Mouse (Mus musculus): Measurements from ENCODE around the gene Bbx.
A peak's percentile ranks its signal among the peaks of the same experiment; 100 is the strongest.

Gene Bbx

GRCm38 (mm10) chr16:50398564-50398963, 33.6 kb downstream of the Bbx start:
- no peak for DNase-seq

- DNase-seq = no peak
Measured at GRCm38 (mm10) chr16:50395928-50396612, 36.1 kb downstream of the Bbx start.

GRCm38 (mm10) chr16:50388499-50388898, 43.7 kb downstream of the Bbx start:
- DNase-seq = no peak

GRCm38 (mm10) chr16:50383541-50383940, 48.6 kb downstream of the Bbx start:
- no peak for DNase-seq

DNA sequence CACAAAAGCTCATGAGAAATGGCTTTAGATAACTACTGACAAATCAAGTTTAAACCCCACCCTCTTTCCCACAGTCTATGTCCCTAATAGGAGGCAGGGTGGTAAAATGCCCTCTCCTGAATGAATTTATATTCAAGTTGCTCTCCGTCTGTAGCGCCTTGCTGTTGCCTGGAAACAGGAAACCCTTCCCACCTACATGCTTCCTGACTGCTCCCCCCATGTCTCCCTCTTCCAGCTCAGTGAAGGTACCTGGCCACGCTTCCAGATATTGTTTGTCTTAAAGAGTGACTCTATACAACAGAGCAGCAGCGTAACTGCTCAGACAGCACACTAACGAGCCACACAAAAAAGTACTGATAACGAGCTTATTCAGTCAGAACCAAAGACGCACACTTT, 50.8 kb downstream of the Bbx start:
- no peak for DNase-seq

DNA sequence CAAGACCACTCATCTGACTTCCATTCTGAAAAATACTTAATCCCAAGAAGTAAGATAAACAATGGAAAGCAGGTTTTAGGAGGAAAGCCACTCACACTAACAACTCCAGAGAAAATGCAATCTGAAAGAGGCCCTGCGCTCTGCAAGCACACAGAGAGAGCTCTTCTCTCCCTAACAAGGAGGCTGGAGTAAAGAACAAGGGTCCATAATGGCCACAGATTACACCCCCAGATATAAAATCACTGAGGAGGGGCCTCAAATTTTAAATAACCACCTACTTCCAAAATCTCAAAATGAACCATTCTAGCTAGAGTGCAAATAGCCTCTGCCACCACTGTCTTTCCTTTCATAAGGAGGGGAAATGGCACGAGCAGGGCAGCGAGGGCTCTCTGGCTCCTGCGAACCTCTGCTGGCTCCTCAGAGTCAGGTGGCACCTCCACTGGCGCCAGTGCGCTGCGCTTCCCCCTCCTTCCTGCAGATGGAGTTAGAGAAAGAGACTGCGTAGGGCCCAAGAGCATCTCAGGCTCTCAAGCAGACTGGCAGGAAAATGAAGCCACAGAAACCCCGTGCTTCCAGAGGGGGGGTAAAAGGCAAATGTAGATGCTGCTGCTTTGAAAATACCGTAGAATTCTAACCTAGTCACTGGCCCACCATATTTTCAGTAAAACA, 51.4 kb downstream of the Bbx start:
- DNase-seq = peak; percentile 41

- DNase-seq = no peak
Measured at GRCm38 (mm10) chr16:50380232-50380631, 52.0 kb downstream of the Bbx start.

DNA sequence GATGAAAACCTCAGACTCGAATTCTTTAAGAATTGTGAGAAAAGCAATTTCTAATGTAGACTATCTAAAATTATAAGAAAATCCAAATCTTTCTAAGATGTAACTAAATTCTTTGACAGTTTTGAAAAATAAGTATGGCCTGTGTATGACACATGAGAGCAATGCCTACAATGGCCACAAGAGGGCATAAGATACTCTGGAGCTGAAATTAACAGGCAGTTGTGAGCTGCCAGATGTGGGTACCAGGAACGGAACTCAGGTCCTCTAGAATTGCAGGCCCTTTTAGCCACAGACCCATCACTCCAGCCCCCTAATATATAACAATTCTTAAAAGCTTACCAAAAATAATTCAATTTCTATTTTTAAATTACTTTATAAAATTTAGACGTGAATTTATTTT, 57.6 kb downstream of the Bbx start:
- no peak for DNase-seq

GRCm38 (mm10) chr16:50373685-50374084, 58.5 kb downstream of the Bbx start:
- DNase-seq = no peak

DNA sequence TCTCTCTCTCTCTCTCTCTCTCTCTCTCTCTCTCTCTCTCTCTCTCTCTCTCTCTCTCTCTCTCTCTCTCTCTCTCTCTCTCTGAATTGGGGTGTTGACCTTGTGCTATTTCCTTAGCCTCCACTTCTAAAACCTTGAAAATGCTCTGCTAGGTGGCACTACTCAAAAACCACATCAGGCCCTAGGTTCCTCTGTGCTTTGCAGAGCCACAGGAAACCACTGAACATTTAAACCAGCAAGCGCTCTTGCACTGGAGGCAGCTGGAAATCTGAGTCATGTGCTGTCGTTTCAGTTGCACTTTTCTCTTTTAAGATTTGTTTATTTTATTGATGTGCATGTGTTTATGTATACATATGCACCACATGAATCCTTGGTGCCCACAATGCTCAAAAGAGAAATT, 59.6 kb downstream of the Bbx start:
- DNase-seq = peak; percentile 15 to 51

GRCm38 (mm10) chr16:50371460-50371859, 60.7 kb downstream of the Bbx start:
- DNase-seq = no peak

- DNase-seq = no peak
Measured at GRCm38 (mm10) chr16:50370423-50370822, 61.8 kb downstream of the Bbx start.

GRCm38 (mm10) chr16:50366556-50366955, 65.6 kb downstream of the Bbx start:
- no peak for DNase-seq

DNA sequence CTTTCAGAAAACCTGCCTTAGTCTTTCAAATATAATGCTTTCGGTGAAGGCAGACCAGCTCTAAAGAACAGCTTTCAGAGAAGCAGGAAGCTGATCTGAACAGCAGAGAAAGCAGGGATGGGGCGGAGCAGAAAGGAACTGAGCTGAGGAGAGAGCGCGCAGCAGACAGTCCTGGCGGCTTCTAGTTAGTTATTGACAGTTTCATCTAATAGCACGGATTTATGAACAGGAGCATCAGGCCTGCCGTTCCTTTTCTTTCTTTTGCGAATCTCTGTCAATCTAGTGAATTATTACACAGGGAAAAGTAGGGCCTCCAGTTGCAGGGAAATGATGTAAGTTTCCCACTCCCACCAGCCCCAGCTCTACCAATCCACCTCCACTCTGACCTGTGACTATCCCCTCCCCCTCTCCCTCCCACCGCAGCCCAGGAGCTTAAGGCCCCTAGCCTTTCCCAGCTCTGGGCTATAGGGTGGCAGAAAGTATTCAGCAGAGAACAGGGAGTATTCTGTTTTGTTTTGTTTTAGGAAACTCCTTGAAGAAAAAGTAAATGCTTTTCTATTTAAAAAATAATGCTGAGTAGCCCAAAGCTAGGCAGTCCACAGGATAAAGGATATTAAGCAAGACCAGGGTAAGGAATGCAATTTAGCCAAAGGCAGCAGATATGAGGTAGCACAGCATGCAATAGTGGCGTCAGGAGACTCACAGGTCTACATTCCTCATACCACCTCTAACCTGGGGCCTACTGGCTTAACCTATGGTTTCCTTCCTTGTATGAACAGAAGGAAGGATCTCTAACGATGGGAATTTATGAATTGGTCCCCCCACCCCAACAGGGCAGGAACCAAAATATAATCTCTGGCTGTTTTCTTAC, 67.8 kb downstream of the Bbx start:
- DNase-seq = peak; percentile 13 to 25

DNA sequence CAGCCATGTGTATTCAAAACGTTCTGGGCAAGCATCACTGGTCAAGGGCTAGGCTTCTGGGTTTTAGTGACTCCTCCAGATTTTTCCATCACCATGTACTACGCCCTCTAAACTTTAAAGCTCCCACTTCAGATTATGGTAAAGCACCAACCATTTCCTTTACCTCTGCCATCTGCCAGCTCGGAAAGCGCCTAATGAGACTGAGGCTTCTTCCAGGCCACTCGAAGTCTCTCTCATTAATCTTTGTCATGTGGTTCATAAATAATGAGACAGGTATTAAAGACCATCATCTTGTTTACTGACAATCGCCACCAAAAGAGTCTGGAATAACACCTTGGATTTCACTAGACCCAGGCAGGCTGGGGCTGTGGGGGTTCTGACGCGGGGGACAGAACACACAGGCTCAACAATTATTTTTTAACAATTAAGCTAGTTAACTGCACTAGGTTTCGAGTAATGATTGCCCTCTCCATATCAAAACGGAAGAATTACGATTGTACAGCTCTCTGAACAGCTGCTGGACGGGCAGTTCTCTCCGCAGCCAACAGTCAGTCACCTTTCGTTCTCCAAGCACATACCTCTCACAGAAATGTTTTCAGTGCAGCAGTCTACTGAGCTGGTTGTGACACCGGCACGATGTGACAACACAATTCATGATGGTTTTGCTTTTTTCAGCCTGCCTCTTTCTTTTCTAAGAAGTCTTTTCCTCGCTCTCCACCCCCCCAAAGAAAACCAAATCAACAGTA, 68.6 kb downstream of the Bbx start:
- DNase-seq = no peak

DNA sequence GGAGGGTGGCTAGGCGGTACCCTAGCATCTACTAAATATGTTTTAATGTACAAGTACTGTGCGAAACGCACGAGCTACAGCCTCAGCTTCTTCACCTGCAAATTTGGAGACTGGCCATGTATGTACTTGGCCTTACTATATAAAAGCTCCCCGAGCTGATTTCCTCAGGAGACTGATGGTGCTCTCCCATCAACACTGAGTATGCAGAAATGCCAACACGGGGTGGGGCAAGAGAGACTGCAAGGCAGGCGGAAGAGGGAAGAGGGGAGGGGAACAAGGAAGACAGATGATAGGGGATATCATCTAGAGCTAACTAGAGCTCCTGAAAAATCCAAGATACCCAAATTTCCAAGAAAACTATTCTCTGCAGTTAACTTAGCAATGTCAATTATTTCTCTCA, 71.6 kb downstream of the Bbx start:
- no peak for DNase-seq

DNA sequence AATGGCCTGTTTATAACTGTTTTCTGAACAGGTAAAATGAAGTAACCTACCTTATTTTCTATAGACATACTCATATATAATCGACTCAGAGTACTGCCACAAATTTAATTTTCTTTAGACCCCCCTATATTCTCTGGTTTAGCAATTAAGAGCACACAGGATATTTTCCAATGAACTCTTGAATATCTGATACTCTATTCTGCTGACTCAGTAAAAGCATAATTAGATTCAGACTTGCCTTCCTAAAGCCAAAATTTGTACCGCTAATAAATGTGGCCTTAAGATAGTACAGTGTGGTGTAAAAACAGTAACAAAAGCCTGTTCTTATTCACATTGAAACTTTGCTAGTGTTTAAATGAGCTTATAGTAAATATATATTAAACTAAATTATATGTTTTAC, 102.5 kb downstream of the Bbx start:
- no peak for DNase-seq

DNA sequence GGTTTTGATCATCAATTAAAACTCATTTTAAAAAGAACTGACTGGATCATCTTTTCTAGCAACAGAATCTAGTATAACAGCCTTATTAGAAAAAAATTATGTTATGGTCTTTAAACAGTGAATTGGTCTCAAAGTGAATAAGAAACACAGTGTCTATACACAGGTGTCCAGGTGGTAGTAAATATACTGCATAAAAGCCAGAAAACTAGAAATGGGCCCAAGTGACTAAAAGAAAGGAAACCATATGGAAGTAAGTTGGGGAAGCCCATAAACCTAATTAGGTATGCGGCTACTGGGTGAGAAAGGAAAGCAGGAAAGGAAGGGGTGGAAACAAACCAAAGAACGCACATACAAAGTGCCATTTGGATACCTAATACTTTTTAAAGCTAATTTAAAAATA, 107.4 kb downstream of the Bbx start:
- no peak for DNase-seq

GRCm38 (mm10) chr16:50324292-50324691, 107.9 kb downstream of the Bbx start:
- no peak for DNase-seq

- no peak for DNase-seq
Measured at GRCm38 (mm10) chr16:50321368-50321767, 110.8 kb downstream of the Bbx start.

DNA sequence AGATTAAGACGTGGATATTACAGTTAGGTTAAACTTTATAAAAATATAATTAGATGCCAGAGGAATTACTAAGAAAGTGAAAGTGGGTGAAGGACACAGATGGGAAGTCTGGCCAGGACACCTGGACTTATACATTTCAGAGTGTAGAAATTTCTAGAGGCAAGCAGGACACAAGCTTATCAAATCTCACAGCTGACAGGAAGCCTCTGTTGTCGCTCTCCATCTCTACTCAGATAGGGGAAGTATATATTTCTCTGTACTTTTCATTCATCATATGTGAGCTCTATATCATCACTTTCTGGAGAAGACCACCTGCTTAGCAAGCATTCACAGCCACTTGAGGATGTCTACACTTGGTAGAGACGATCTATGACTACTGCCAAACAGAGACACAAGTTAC, 113.9 kb downstream of the Bbx start:
- DNase-seq = no peak

DNA sequence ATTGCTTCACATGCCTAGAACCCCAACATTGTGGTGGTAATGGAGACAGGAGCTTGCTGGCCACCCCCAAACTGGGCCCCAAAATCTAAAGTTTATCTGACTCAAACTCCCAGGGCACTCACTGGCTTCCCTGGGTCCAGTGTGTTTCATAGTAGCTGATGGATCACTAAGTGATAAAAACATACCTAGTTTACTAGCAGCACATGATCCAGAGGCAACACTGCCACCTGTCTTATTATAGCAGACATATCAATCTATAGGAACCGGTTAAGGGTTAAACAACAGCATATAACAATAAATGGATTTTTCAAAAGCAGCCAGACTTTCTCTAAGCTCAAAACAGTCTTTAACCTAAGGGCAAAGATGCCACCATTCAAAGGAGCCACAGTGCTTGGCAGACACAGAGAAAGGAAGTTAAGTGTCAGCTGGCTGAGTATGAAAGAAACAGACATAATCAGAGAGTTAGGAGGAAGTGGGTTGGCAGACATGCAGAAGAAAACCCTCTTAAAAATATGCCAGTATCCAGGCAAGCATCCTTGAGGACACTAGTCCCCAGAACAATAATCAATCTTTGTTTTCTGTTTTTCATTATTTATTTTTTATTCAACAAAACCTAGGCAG, 116.7 kb downstream of the Bbx start:
- no peak for DNase-seq

GRCm38 (mm10) chr16:50311588-50311987, 120.6 kb downstream of the Bbx start:
- no peak for DNase-seq
